Comparison of ENCODE assay signal across 22 mouse cellular contexts in genomic region chr9:102493916-102494315, GRCm38 (mm10). TPM values are rescaled to one million over a fixed set of nuclear protein-coding genes. Genes with fewer than 3 reads are reported as not detected.
DNase-seq lines count a peak whose midpoint lies in the region; ATAC-seq and TF ChIP-seq lines count a peak whose summit lies in the region.
"Had no signal": no experiment of that assay in that cellular context is flagged by ENCODE, and none has a peak within 500 bp of the region (broad histone marks: within the 10 kb centered on the region; RNA-seq: fewer than 3 reads in every experiment).

No protein-coding gene starts in this region.

- WGBS in hindbrain, embryonic 10.5 days: 88% methylated on average over 2 of the region's 2 CpGs
- WGBS in hindbrain, embryonic 14.5 days: 97% methylated on average over 2 of the region's 2 CpGs
- 93% methylated on average over 2 of the region's 2 CpGs for WGBS in midbrain, embryonic 11.5 days
- 98% methylated on average over 2 of the region's 2 CpGs for WGBS in midbrain, embryonic 15.5 days

- no peak for ATAC-seq in hindbrain, embryonic 14.5 days (ENCODE audit: low FRiP score)
- no peak for ATAC-seq in midbrain, embryonic 11.5 days (ENCODE audit: low FRiP score)
- ATAC-seq in midbrain, embryonic 15.5 days (replicated peaks): no peak
- ATAC-seq: activated CD4-positive, CD25-positive, alpha-beta regulatory T cell, adult 4 months; CD4-positive, CD25-positive, alpha-beta regulatory T cell, adult 4 months; forebrain, embryonic 13.5 days; forebrain, embryonic 15.5 days; forebrain, postnatal 0 days; Patski had no signal

- H3K27ac ChIP-seq in gastrocnemius, adult 2 months: peak overlapping the region; percentile 91
- peak overlapping the region; percentile 35; the same call in 1 of the 2 replicates for H3K27ac ChIP-seq in hindbrain, embryonic 10.5 days
- H3K27ac ChIP-seq in hindbrain, embryonic 14.5 days: no peak overlapping the region
- no peak overlapping the region for H3K27ac ChIP-seq in midbrain, embryonic 11.5 days (ENCODE audit: low read depth, low read length)
- H3K27ac ChIP-seq in midbrain, embryonic 15.5 days: no peak overlapping the region
- H3K27ac ChIP-seq: embryonic facial prominence, embryonic 10.5 days; embryonic facial prominence, embryonic 12.5 days; forebrain, embryonic 13.5 days; forebrain, embryonic 15.5 days had no signal

- no peak overlapping the region for H3K4me3 ChIP-seq in gastrocnemius, adult 2 months
- H3K4me3 ChIP-seq in hindbrain, embryonic 10.5 days: no peak overlapping the region
- no peak overlapping the region for H3K4me3 ChIP-seq in hindbrain, embryonic 14.5 days (replicated peaks; ENCODE audit: low read length)
- H3K4me3 ChIP-seq in midbrain, embryonic 11.5 days (ENCODE audit: low read depth, low read length): no peak overlapping the region
- no peak overlapping the region for H3K4me3 ChIP-seq in midbrain, embryonic 15.5 days
- H3K4me3 ChIP-seq: embryonic facial prominence, embryonic 10.5 days; embryonic facial prominence, embryonic 12.5 days; forebrain, embryonic 13.5 days; forebrain, embryonic 15.5 days had no signal

- no peak overlapping the region for H3K9ac ChIP-seq in hindbrain, embryonic 14.5 days
- H3K9ac ChIP-seq in midbrain, embryonic 11.5 days (ENCODE audit: low read length): no peak overlapping the region
- no peak overlapping the region for H3K9ac ChIP-seq in midbrain, embryonic 15.5 days
- H3K9ac ChIP-seq: embryonic facial prominence, embryonic 12.5 days; forebrain, embryonic 13.5 days; forebrain, embryonic 15.5 days; forebrain, postnatal 0 days had no signal

- H3K4me1 ChIP-seq in hindbrain, embryonic 10.5 days (replicated peaks): peaks cover 18% of the 10 kb centered on the region
- no peaks in the 10 kb centered on the region for H3K4me1 ChIP-seq in hindbrain, embryonic 14.5 days (replicated peaks; ENCODE audit: control insufficient read depth, insufficient read depth, low read length)
- no peaks in the 10 kb centered on the region for H3K4me1 ChIP-seq in midbrain, embryonic 11.5 days (ENCODE audit: control insufficient read depth, insufficient read depth, low read length)
- no peaks in the 10 kb centered on the region for H3K4me1 ChIP-seq in midbrain, embryonic 15.5 days

- intact Hi-C loops in gastrocnemius, adult 2 months (cut with DNase I): loop anchor here (2.0 kb wide), 1 partner anchor 15 kb away; no protein-coding TSS in a partner anchor
- intact Hi-C loops in gastrocnemius, postnatal 36 days (cut with DNase I): loop anchor here (5.0 kb wide), 1 partner anchor 67 kb away; no protein-coding TSS in a partner anchor

- no peak overlapping the region for H3K4me2 ChIP-seq in hindbrain, embryonic 14.5 days (replicated peaks)
- H3K4me2 ChIP-seq in midbrain, embryonic 11.5 days: no peak overlapping the region
- H3K4me2 ChIP-seq in midbrain, embryonic 15.5 days: no peak overlapping the region
- H3K4me2 ChIP-seq: embryonic facial prominence, embryonic 12.5 days; forebrain, embryonic 13.5 days; forebrain, embryonic 15.5 days had no signal

- H3K27me3 ChIP-seq in hindbrain, embryonic 10.5 days (ENCODE audit: insufficient read depth, poor library complexity, severe bottlenecking): no peaks in the 10 kb centered on the region
- H3K27me3 ChIP-seq in hindbrain, embryonic 14.5 days (ENCODE audit: control insufficient read depth, insufficient read depth, low read length): no peaks in the 10 kb centered on the region
- H3K27me3 ChIP-seq in midbrain, embryonic 11.5 days (ENCODE audit: control insufficient read depth, insufficient read depth, low read length): no peaks in the 10 kb centered on the region
- no peaks in the 10 kb centered on the region for H3K27me3 ChIP-seq in midbrain, embryonic 15.5 days (replicated peaks)
- H3K27me3 ChIP-seq: forebrain, embryonic 13.5 days; forebrain, embryonic 15.5 days had no signal

- no peak for TF ChIP-seq CTCF in gastrocnemius, adult 2 months (IDR thresholded peaks at IDR 0.05)

- peak; percentile 13 to 22 for DNase-seq in cerebellum, postnatal 14 days
- no peak for DNase-seq in cerebellum, postnatal 4 days (ENCODE audit: low spot score in 2 of 2)
- DNase-seq in gastrocnemius, adult 2 months: no peak
- no peak for DNase-seq in gastrocnemius, postnatal 36 days
- no peak for DNase-seq in hindbrain, embryonic 10.5 days (ENCODE audit: low spot score)
- DNase-seq in hindbrain, embryonic 14.5 days (ENCODE audit: low spot score): no peak
- DNase-seq in midbrain, embryonic 11.5 days (ENCODE audit: low spot score, missing footprints): peak; percentile 51
- DNase-seq: B cell, adult 2 months; cerebellum, adult 11-12 months; cerebellum, adult 9-11 months; cerebellum, postnatal 36 days; forebrain, postnatal 0 days had no signal

- H3K9me3 ChIP-seq in hindbrain, embryonic 10.5 days: no peaks in the 10 kb centered on the region
- no peaks in the 10 kb centered on the region for H3K9me3 ChIP-seq in hindbrain, embryonic 14.5 days (ENCODE audit: control insufficient read depth, low read length)
- H3K9me3 ChIP-seq in midbrain, embryonic 11.5 days (ENCODE audit: control insufficient read depth, low read length): no peaks in the 10 kb centered on the region
- no peaks in the 10 kb centered on the region for H3K9me3 ChIP-seq in midbrain, embryonic 15.5 days
- H3K9me3 ChIP-seq: embryonic facial prominence, embryonic 10.5 days; embryonic facial prominence, embryonic 12.5 days; forebrain, embryonic 13.5 days; forebrain, embryonic 15.5 days had no signal

- H3K36me3 ChIP-seq in hindbrain, embryonic 10.5 days: no peaks in the 10 kb centered on the region
- H3K36me3 ChIP-seq in hindbrain, embryonic 14.5 days (replicated peaks; ENCODE audit: control insufficient read depth, insufficient read depth): no peaks in the 10 kb centered on the region
- H3K36me3 ChIP-seq in midbrain, embryonic 11.5 days (ENCODE audit: control insufficient read depth, insufficient read depth, low read length): no peaks in the 10 kb centered on the region
- no peaks in the 10 kb centered on the region for H3K36me3 ChIP-seq in midbrain, embryonic 15.5 days (replicated peaks)
- H3K36me3 ChIP-seq: embryonic facial prominence, embryonic 10.5 days; embryonic facial prominence, embryonic 12.5 days; forebrain, embryonic 15.5 days; G1E had no signal

RNA-seq across cellular contexts. Expression of gene Ky, which starts 11.6 kb away (rescaled TPM):
- 100 to 1,000 TPM in 1 of 2 experiments, 10 to 100 TPM in 1; 97.3 to 101 TPM for total RNA-seq in gastrocnemius, adult 2 months (2021)
- total RNA-seq in gastrocnemius, postnatal 36 days (2021): 10 to 100 TPM; 78.9 to 87.7 TPM
- 0.50 and 0.60 TPM in 2 replicates for polyA plus RNA-seq in hindbrain, embryonic 10.5 days (2016; fragmentation: Nextera tagmentation; extraction: Ambion mirVana)
- polyA plus RNA-seq in hindbrain, embryonic 14.5 days (2014; fragmentation: Nextera tagmentation; extraction: Ambion mirVana): 0.92 and 1.4 TPM in 2 replicates
- 0.18 and 0.44 TPM in 2 replicates for polyA plus RNA-seq in midbrain, embryonic 11.5 days (2014; fragmentation: Nextera tagmentation; extraction: Ambion mirVana)
- 0.52 and 0.80 TPM in 2 replicates for polyA plus RNA-seq in midbrain, embryonic 15.5 days (2015; fragmentation: Nextera tagmentation; extraction: Ambion mirVana)
- total RNA-seq: CH12.LX had no signal
- polyA plus RNA-seq: G1E, Patski had no signal

Comparison
In these comparisons a context has a peak if more than half of its experiments do, and no peak if none do; other contexts are left out.
1. DNase-seq: peak in cerebellum, postnatal 14 days (2 of 2) and midbrain, embryonic 11.5 days (single experiment); none in cerebellum, postnatal 4 days (0 of 2), gastrocnemius, adult 2 months (single experiment), gastrocnemius, postnatal 36 days (0 of 2), hindbrain, embryonic 10.5 days (single experiment) and hindbrain, embryonic 14.5 days (single experiment).
2. H3K27ac ChIP-seq: peak in gastrocnemius, adult 2 months (single experiment) and hindbrain, embryonic 10.5 days (single experiment); none in hindbrain, embryonic 14.5 days (single experiment), midbrain, embryonic 11.5 days (single experiment) and midbrain, embryonic 15.5 days (single experiment).